Mouse (Mus musculus): ENCODE measurements around the gene Foxo4.

Gene Foxo4

DNA sequence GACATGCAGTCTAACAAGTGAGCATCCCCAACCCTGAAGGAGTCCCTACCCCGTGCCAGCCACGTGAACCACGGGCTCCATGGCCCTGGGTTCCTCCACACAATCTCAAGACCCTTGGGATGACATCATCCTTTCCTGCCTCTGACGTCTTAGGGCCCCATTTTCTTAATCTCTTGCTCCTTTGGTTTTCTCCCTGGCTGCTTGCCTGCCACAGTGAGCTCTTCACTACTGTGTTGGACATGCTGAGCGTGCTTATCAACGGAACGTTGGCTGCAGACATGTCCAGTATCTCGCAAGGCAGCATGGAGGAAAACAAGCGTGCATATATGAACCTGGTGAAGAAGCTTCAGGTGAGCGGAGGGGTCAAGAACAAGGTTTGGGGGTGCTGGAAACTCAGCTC is 35.8 kb downstream of the Foxo4 start:
- no peak for DNase-seq (ENCODE audit: low read depth, low spot score)

DNA sequence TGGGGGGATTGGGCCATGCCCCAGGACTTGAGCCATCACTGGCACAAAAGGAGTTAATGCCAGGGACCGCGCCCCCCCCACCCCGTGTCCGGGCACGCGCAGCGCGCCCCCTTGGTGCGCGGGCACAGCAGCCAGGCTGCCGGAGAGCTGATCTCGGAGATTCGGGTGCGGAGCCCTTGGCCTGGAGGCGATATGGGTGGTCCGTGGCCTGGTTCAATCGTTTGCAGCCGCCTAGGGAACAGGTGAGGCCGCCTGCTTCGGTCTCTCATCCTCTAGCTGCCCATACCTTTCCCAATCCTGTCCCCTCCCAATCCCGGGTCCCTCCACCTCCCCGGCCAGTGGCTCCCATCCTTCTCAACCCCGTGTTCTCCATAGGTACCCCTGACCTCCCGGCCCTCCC is 44.7 kb downstream of the Foxo4 start, which contains the start of gene Nlgn3:
TSS of gene Nlgn3 (plus strand) at position 114 of the 400 bp plus-strand sequence.
- no peak for DNase-seq (ENCODE audit: low read depth, low spot score)

DNA sequence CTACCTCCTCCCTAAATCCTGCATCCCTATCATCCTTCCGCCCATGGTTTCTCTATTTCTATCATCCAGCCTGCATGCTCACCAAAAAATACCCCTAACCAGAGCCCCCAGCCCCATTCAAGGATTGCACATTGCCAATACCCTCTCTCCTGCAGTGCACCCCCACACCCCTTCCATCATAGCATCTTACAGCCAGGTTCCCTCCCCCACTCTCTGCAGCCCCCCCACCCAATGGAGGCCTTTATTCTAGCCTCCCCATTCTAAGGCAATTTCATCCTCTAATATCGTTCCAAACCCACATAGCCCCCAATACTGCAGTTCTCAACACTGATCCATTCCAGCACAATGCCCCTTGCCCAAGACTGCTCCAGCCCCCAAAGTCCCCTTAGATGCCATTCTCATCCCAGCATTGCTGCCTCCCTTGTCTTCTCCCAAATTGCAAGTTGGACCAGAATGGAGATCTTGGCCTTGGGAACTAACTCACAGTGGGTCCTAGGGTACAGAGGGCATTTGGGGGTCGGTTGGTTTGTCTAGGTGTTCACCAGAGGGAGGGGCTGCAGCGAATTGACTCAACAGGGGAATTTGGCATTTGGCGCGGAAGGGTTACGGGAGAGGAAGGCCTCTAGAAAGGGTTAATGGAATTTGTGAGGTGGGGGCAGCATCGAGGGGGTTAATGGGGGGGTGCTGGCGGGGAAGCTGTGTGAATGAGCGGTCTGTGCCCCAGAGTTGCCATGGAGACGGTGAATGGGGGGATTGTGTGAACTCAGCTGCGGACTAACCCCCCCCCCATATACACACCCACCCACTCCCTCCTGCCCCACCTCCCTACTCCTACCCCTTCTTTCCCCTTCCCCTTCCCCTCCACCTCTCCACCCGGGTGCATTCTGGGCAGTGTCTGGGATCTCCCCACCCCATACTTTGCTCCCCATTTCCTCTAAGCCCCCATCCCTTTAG is 45.4 kb downstream of the Foxo4 start:
- no peak for DNase-seq (ENCODE audit: low read depth, low spot score)

DNA sequence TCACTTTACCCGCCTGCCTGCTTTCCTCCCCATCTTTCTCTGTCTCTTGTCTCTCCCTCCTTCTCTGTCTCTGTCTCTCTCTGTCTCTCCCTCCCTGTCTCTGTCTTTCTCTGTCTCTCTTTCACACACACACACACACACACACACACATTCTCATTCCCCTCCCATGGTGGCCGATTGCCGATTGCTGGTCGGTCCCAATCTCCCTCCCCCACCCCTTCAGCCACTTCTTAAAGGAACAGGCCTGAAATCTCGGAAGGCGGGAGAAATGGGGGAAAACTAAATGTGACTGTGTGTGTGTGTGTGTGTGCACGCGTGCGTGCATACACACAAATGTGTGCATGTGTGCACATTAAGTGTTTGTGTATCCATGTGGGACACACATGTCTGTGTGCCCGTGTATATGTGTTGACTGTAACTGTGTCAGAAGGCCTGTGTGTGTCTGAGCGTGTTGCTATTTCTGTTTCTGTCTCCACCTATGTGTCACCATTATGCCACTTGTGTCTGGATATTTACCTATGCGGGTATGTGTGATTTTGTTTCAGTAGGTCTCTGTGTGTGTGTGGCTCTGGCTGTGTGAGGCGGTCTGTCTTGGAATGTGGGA is 46.2 kb downstream of the Foxo4 start:
- DNase-seq (ENCODE audit: low read depth, low spot score) = no peak

DNA sequence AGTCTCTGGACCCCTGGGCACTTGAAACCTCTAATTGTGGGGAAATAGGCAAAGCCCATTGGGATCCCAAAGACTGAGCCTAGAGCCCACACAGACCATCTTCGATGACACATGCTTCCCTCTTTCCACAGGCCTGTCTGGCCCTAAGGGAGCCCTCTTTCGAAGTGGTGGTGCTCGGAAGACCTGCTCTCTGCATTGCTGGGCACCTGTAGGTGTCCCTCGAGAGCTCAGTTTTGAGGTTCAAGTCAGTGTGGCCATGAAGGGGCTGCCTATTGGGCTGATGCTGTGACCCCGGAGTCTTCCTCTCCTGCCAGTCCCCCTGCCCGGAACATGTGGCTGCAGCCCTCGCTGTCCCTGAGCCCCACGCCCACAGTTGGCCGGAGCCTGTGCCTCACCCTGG is 47.3 kb downstream of the Foxo4 start:
- no peak for DNase-seq (ENCODE audit: low read depth, low spot score)

DNA sequence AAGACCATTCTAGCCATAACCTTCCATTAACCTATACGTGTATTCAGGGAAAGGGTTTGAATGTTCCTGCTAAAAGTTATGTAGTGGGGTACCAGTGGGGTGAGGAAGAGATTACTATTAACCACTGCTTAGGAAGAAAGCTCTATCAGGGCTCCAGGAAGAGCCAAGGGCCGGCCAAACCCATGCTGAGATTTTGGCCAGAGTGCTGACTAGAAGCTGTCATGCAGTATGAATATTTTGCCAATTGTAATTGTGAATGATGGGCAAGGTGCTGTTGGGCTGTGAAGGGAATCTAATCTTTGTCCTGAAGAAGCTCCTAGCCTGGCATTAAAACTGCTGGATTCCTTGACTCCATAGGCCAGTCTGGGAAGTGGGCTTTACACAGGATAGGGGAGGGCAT is 50.3 kb downstream of the Foxo4 start:
- DNase-seq (ENCODE audit: low read depth, low spot score) = no peak

DNA sequence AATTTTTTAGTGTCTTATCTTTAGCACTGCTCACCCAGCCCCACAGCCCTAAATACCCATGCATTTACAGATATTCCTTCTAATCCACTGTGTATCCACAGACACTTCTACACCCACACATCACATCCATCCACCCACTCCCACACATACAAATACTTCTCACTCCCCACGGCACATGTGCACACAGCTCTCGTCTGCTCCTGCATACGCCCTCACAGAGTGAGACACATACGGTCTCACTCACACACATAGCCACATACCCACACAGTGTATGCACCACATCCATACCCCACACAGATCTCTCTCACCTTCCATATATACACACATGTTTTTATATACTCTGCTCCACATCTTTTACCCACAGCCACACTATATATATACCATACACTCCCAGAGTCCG is 55.0 kb downstream of the Foxo4 start:
- no peak for DNase-seq (ENCODE audit: low read depth, low spot score)

Measured in skeletal muscle tissue, adult 2 months (tissue).